Mouse (Mus musculus) hindbrain, embryonic 16.5 days (tissue): ENCODE results near the gene Arhgap15. TPM values are rescaled to one million over a fixed set of nuclear protein-coding genes. Genes with fewer than 3 reads are reported as not detected.

Experiments used
- ATAC-seq: fragments of 200-750 bp; cut with Nextera tagmentation; 2 replicates; pipeline ENCODE4 v1.8.0; 2017; ENCODE audit warnings: moderate TSS enrichment, moderate library complexity
- H3K27ac ChIP-seq: fragments of 300-500 bp; sonication (generic); 2 replicates; pipeline ENCODE4 v1.5.1; 2014; ENCODE audit warnings: low read depth, mild to moderate bottlenecking, control low read depth, low read length, moderate library complexity
- H3K27me3 ChIP-seq: fragments of 300-500 bp; sonication (generic); replicated peaks from 2 replicates; pipeline ENCODE4 v1.6.1; 2014; ENCODE audit warnings: low read length; ENCODE audit not compliant: control insufficient read depth, insufficient read depth
- H3K36me3 ChIP-seq: fragments of 300-500 bp; sonication (generic); 2 replicates; pipeline ENCODE4 v1.6.1; 2014; ENCODE audit warnings: mild to moderate bottlenecking, low read length, moderate library complexity, mixed read lengths; ENCODE audit not compliant: control insufficient read depth, insufficient read depth
- H3K4me1 ChIP-seq: fragments of 300-500 bp; sonication (generic); 2 replicates; pipeline ENCODE4 v1.6.1; 2014; ENCODE audit warnings: low read depth, low read length; ENCODE audit not compliant: control insufficient read depth, insufficient read depth
- H3K4me2 ChIP-seq: fragments of 300-500 bp; sonication (generic); 2 replicates; pipeline ENCODE4 v1.6.1; 2014; ENCODE audit warnings: mild to moderate bottlenecking, low read length, control low read depth, moderate library complexity
- H3K4me3 ChIP-seq: fragments of 300-500 bp; sonication (generic); 2 replicates; pipeline ENCODE4 v1.5.1; 2014; ENCODE audit warnings: mild to moderate bottlenecking, low read length, control low read depth, moderate library complexity
- H3K9ac ChIP-seq: fragments of 300-500 bp; sonication (generic); 2 replicates; pipeline ENCODE4 v1.6.1; 2014; ENCODE audit warnings: low read depth, mild to moderate bottlenecking, control low read depth, low read length, moderate library complexity
- H3K9me3 ChIP-seq: fragments of 300-500 bp; sonication (generic); 2 replicates; pipeline ENCODE4 v1.6.1; 2014; ENCODE audit warnings: mild to moderate bottlenecking, low read length, moderate library complexity; ENCODE audit not compliant: control insufficient read depth
- WGBS: fragments of 180-500 bp; shearing (Covaris S2); extraction: QIAGEN DNeasy Blood & Tissue Kit; methylation state at CpG from one replicate; pipeline ENCODE4 v1.1.7; 2014; 5-methylcytosine and 5-hydroxymethylcytosine counted together
- polyA plus RNA-seq: library from polyadenylated mRNA; unstranded; fragments of >200 nt; fragmentation: Nextera tagmentation; extraction: Ambion mirVana; gene quantifications from 2 replicates; pipeline ENCODE4 v1.2.1, GENCODE M21; 2015

Gene Arhgap15
- polyA plus RNA-seq, 1 experiment from 2014 or later, result 3.0 TPM

GRCm38 (mm10) chr2:44437496-44438057, 689.0 kb downstream of the Arhgap15 start:
- no peak overlapping the region for H3K4me2 ChIP-seq
- no peaks in the 10 kb centered on the region for H3K4me1 ChIP-seq
- no peak for ATAC-seq
- H3K9me3 ChIP-seq, result peaks cover 8% of the 10 kb centered on the region
- H3K27ac ChIP-seq, result no peak overlapping the region
- H3K9ac ChIP-seq, result no peak overlapping the region
- 61% methylated on average over 8 of the region's 8 CpGs for WGBS
- H3K36me3 ChIP-seq, result no peaks in the 10 kb centered on the region
- H3K4me3 ChIP-seq, result no peak overlapping the region
- no peaks in the 10 kb centered on the region for H3K27me3 ChIP-seq

DNA sequence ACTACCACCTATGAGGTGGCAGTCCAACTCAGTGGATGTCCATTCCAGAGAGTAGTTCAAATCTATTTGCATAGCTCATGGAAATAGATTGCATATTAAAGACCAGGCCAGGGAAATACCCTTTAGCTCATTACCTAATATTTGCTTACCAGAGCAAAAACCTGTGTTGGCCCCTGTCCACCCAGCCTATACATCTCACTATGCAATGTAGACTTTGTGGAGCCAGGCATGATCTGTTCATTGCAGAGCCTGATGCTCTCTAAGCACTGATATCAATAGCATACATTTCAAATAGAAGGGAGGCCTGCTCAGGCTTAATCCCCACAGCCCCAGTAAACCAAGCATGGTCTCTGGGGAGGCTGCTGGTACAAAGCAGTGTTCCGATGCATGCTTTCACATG, 689.4 kb downstream of the Arhgap15 start:
- Histone ChIP-seq H3K36me3 (no peaks in the 10 kb centered on the region), H3K4me1 (no peaks in the 10 kb centered on the region), H3K4me2 (no peak overlapping the region), H3K4me3 (no peak overlapping the region), H3K9ac (no peak overlapping the region), H3K9me3 (peaks cover 10% of the 10 kb centered on the region), H3K27me3 (no peaks in the 10 kb centered on the region), H3K27ac (no peak overlapping the region)
- 73% methylated on average over 1 of the region's 1 CpGs for WGBS
- ATAC-seq, result no peak

- Histone ChIP-seq H3K9me3 (peaks cover 10% of the 10 kb centered on the region), H3K27ac (no peak overlapping the region), H3K4me1 (no peaks in the 10 kb centered on the region), H3K27me3 (no peaks in the 10 kb centered on the region), H3K4me3 (no peak overlapping the region), H3K9ac (no peak overlapping the region), H3K36me3 (no peaks in the 10 kb centered on the region), H3K4me2 (no peak overlapping the region)
- WGBS, result 79% methylated on average over 2 of the region's 2 CpGs
- no peak for ATAC-seq
Observed at GRCm38 (mm10) chr2:44444938-44445337, 696.3 kb downstream of the Arhgap15 start.

Other genes starting within 250 kb of the Arhgap15 start
- gene Kynu, start 193.5 kb upstream of the Arhgap15 start, polyA plus RNA-seq, result 0.18 and 0.20 TPM in 2 replicates